Mouse (Mus musculus) ES-E14 (cell line): Measurements from ENCODE around the gene Tbc1d9.

Source experiments
- HCFC1 ChIP-seq: IDR thresholded peaks from 2 replicates; pipeline ENCODE4 v1.6.1; 2012; ENCODE audit warnings: low read length, inconsistent platforms, borderline replicate concordance; ENCODE audit not compliant: insufficient read depth
- ZNF384 ChIP-seq: IDR thresholded peaks from 2 replicates; pipeline ENCODE4 v1.6.1; 2012; ENCODE audit warnings: low read depth, low read length, inconsistent platforms

- TF ChIP-seq ZNF384 (no peak), HCFC1 (no peak)
Measured at GRCm38 (mm10) chr8:83274470-83274869, 109.3 kb downstream of the Tbc1d9 start.
